Mouse (Mus musculus): ENCODE measurements at regions not wholly inside any gene's neighbourhood (a gene's known extent, or its start where the extent isn't known, plus 50 kb on each side); places are given as distances from the start of the nearest gene placed in this dataset.
"Not testable (repeated sequence)": the region's sequence is repeated elsewhere in the genome, so short reads cannot be mapped to it uniquely, and the experiment has no call there.

- H3K4me1 ChIP-seq (replicated peaks; ENCODE audit: control insufficient read depth, insufficient read depth, low read length); ATAC-seq (replicated peaks; ENCODE audit: low FRiP score); H3K4me3 ChIP-seq (ENCODE audit: low read depth, low read length); H3K4me2 ChIP-seq; H3K9ac ChIP-seq (ENCODE audit: low read depth, low read length); H3K36me3 ChIP-seq (ENCODE audit: control insufficient read depth, insufficient read depth, low read length); H3K27me3 ChIP-seq (replicated peaks; ENCODE audit: control insufficient read depth, insufficient read depth, low read length); H3K9me3 ChIP-seq (ENCODE audit: control insufficient read depth, low read length); H3K27ac ChIP-seq (ENCODE audit: low read depth, low read length); DNase-seq (ENCODE audit: low spot score): not testable (repeated sequence)
- 17% methylated on average over 10 of the region's 11 CpGs for WGBS
These were observed 140.9 kb upstream of the Cts3 start for GRCm38 (mm10) chr13:61710823-61711222.

GRCm38 (mm10) chr13:61665729-61666128 is 95.8 kb upstream of the Cts3 start:
- no peak overlapping the region for H3K9ac ChIP-seq (ENCODE audit: low read depth, low read length)
- WGBS, result 10% methylated on average over 37 of the region's 46 CpGs

More at GRCm38 (mm10) chr13:61665729-61666128, 95.8 kb upstream of the Cts3 start:
- Histone ChIP-seq H3K4me3 (ENCODE audit: low read depth, low read length) (no peak overlapping the region), H3K27ac (ENCODE audit: low read depth, low read length) (no peak overlapping the region), H3K4me2 (peak overlapping the region; percentile 45), H3K36me3 (ENCODE audit: control insufficient read depth, insufficient read depth, low read length) (no peaks in the 10 kb centered on the region), H3K27me3 (replicated peaks; ENCODE audit: control insufficient read depth, insufficient read depth, low read length) (no peaks in the 10 kb centered on the region), H3K9me3 (ENCODE audit: control insufficient read depth, low read length) (no peaks in the 10 kb centered on the region), H3K4me1 (replicated peaks; ENCODE audit: control insufficient read depth, insufficient read depth, low read length) (no peaks in the 10 kb centered on the region)
- no peak for ATAC-seq (replicated peaks; ENCODE audit: low FRiP score)
- DNase-seq (ENCODE audit: low spot score), result no peak

Data from liver, embryonic 11.5 days (tissue).